Comparison of ENCODE assay signal across 8 mouse cellular contexts in the genomic region with DNA sequence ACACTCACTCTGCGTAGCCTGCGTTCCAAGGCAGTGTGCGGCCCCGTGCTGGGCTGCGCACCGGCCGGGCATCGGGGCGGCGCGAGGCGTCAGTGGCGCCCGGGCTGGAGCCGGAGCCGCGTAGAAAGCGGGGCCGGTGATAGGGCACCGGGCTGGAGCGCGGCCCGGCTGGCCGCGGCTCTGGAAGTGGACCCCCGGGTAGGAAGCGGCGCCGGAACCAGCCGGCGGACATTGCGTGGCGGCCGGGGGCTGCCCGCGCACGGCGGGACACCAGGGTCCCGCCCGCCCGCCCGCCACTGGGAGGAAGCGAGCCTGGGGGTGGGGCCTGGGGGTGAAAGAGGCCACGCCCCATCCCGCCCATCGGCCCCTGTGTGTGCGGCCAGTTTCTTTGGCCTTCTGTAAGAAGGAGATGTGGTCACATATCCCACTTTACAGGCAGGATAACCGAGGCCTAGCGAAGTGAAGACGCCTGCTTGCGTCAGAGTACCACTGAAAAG. TPM values are rescaled to one million over a fixed set of nuclear protein-coding genes. Genes with fewer than 3 reads are reported as not detected.
DNase-seq lines count a peak whose midpoint lies in the region; ATAC-seq and TF ChIP-seq lines count a peak whose summit lies in the region.

No protein-coding gene starts in this region.

- peak overlapping the region; percentile 83 for H3K27ac ChIP-seq in layer of hippocampus, adult 2 months
- H3K27ac ChIP-seq in hindbrain, embryonic 15.5 days (replicated peaks), result no peak overlapping the region
- peak overlapping the region; percentile 47; the same call in 1 of the 2 replicates for H3K27ac ChIP-seq in liver, embryonic 11.5 days (ENCODE audit: low read depth, low read length)

- no peaks in the 10 kb centered on the region for H3K36me3 ChIP-seq in hindbrain, embryonic 15.5 days
- H3K36me3 ChIP-seq in liver, embryonic 11.5 days (ENCODE audit: control insufficient read depth, insufficient read depth, low read length), result no peaks in the 10 kb centered on the region

- no peaks in the 10 kb centered on the region for H3K9me3 ChIP-seq in hindbrain, embryonic 15.5 days
- H3K9me3 ChIP-seq in liver, embryonic 11.5 days (ENCODE audit: control insufficient read depth, low read length), result no peaks in the 10 kb centered on the region

- H3K27me3 ChIP-seq in hindbrain, embryonic 15.5 days, result 0 out of 2 replicates have a peak, but pooled peaks cover 3% of the 10 kb centered on the region
- no peaks in the 10 kb centered on the region for H3K27me3 ChIP-seq in liver, embryonic 11.5 days (replicated peaks; ENCODE audit: control insufficient read depth, insufficient read depth, low read length)

- peak overlapping the region; percentile 56 for H3K9ac ChIP-seq in hindbrain, embryonic 15.5 days
- H3K9ac ChIP-seq in liver, embryonic 11.5 days (ENCODE audit: low read depth, low read length), result peak overlapping the region; percentile 75

- H3K4me1 ChIP-seq in hindbrain, embryonic 15.5 days (replicated peaks), result peaks cover 37% of the 10 kb centered on the region
- H3K4me1 ChIP-seq in liver, embryonic 11.5 days (replicated peaks; ENCODE audit: control insufficient read depth, insufficient read depth, low read length), result peaks cover 23% of the 10 kb centered on the region

- DNase-seq in layer of hippocampus, adult 2 months (ENCODE audit: low spot score in 2 of 2), result no peak
- DNase-seq in layer of hippocampus, adult 8-10 months (ENCODE audit: low spot score in 2 of 2), result no peak
- peak; percentile 58 for DNase-seq in cerebellum, adult 9-10 months
- DNase-seq in gastrocnemius, adult 18-20 months (ENCODE audit: low spot score), result peak; percentile 68
- DNase-seq in liver, embryonic 11.5 days (ENCODE audit: low spot score), result peak; percentile 84
- peak; percentile 90 for DNase-seq in testis, postnatal 10 days (ENCODE audit: low spot score)

- WGBS in hindbrain, embryonic 15.5 days, result under 1% methylated on average over 40 of the region's 51 CpGs
- 0% methylated on average over 49 of the region's 51 CpGs for WGBS in liver, embryonic 11.5 days

- peak overlapping the region; percentile 55 for H3K4me3 ChIP-seq in layer of hippocampus, adult 2 months
- peak overlapping the region; percentile 54 for H3K4me3 ChIP-seq in hindbrain, embryonic 15.5 days
- H3K4me3 ChIP-seq in liver, embryonic 11.5 days (ENCODE audit: low read depth, low read length), result peak overlapping the region; percentile 75

- no peak for TF ChIP-seq CTCF in layer of hippocampus, adult 2 months (conservative IDR thresholded peaks at IDR 0.05)

- ATAC-seq in hindbrain, embryonic 15.5 days (ENCODE audit: low FRiP score, low read depth), result peak; percentile 16; the same call in 1 of the 2 replicates
- ATAC-seq in liver, embryonic 11.5 days (replicated peaks; ENCODE audit: low FRiP score), result peak; percentile 74
- peak; percentile 34 for ATAC-seq in monocyte, adult 5-6 weeks (replicated peaks; ENCODE audit: insufficient number of reproducible peaks, low FRiP score, low TSS enrichment, poor library complexity, severe bottlenecking)

- peak overlapping the region; percentile 76 for H3K4me2 ChIP-seq in hindbrain, embryonic 15.5 days
- H3K4me2 ChIP-seq in liver, embryonic 11.5 days, result peak overlapping the region; percentile 69

RNA-seq across cellular contexts. Expression of a gene that starts 0.5 kb away (rescaled TPM):
- total RNA-seq in layer of hippocampus, adult 2 months (2021), result 10 to 100 TPM; 19.4 to 21.8 TPM
- 10 to 100 TPM; 21.7 to 27.4 (median 23.0) TPM for total RNA-seq in layer of hippocampus, adult 8-10 months (2022)
- total RNA-seq in gastrocnemius, adult 18-20 months (2021), result 1 to 10 TPM; 2.7 to 3.7 TPM
- 17.6 and 21.2 TPM in 2 replicates for polyA plus RNA-seq in hindbrain, embryonic 15.5 days (2015; fragmentation: Nextera tagmentation; extraction: Ambion mirVana)
- 25.3 and 26.9 TPM in 2 replicates for polyA plus RNA-seq in liver, embryonic 11.5 days (2014; fragmentation: Nextera tagmentation; extraction: Ambion mirVana)
- 30.2 to 33.6 TPM (median 31.1 TPM) in 3 replicates for total RNA-seq in monocyte, adult 5-6 weeks (2017)

RNA-seq across cellular contexts. Expression of a gene that starts 3.9 kb away (rescaled TPM):
- total RNA-seq in layer of hippocampus, adult 2 months (2021), result 10 to 100 TPM; 52.4 to 58.9 TPM
- 10 to 100 TPM; 53.5 to 61.3 (median 56.8) TPM for total RNA-seq in layer of hippocampus, adult 8-10 months (2022)
- 100 to 1,000 TPM; 204 to 208 TPM for total RNA-seq in gastrocnemius, adult 18-20 months (2021)
- polyA plus RNA-seq in hindbrain, embryonic 15.5 days (2015; fragmentation: Nextera tagmentation; extraction: Ambion mirVana), result 50.5 and 52.0 TPM in 2 replicates
- polyA plus RNA-seq in liver, embryonic 11.5 days (2014; fragmentation: Nextera tagmentation; extraction: Ambion mirVana), result 58.4 and 61.1 TPM in 2 replicates
- 50.2 to 87.3 TPM (median 73.1 TPM) in 3 replicates for total RNA-seq in monocyte, adult 5-6 weeks (2017)

RNA-seq across cellular contexts. Expression of a gene that starts 23.4 kb away (rescaled TPM):
- total RNA-seq in layer of hippocampus, adult 2 months (2021), result 1 to 10 TPM; 1.4 to 1.5 TPM
- 1 to 10 TPM in 3 of 4 experiments, under 1 TPM in 1; 0.94 to 3.2 (median 2.1) TPM for total RNA-seq in layer of hippocampus, adult 8-10 months (2022)
- under 1 TPM in 1 of 2 experiments, not detected in 1; 0.11 TPM for total RNA-seq in gastrocnemius, adult 18-20 months (2021)
- polyA plus RNA-seq in hindbrain, embryonic 15.5 days (2015; fragmentation: Nextera tagmentation; extraction: Ambion mirVana), result 0.09 and 0.10 TPM in 2 replicates
- not detected in 2 replicates for polyA plus RNA-seq in liver, embryonic 11.5 days (2014; fragmentation: Nextera tagmentation; extraction: Ambion mirVana)
- total RNA-seq in monocyte, adult 5-6 weeks (2017), result 4.2 to 6.6 TPM (median 6.1 TPM) in 3 replicates

RNA-seq across cellular contexts. Expression of a gene that starts 28.3 kb away (rescaled TPM):
- total RNA-seq in layer of hippocampus, adult 2 months (2021), result 100 to 1,000 TPM; 134 TPM
- 100 to 1,000 TPM; 109 to 145 (median 125) TPM for total RNA-seq in layer of hippocampus, adult 8-10 months (2022)
- 10 to 100 TPM; 18.9 to 23.9 TPM for total RNA-seq in gastrocnemius, adult 18-20 months (2021)
- 35.9 and 36.6 TPM in 2 replicates for polyA plus RNA-seq in hindbrain, embryonic 15.5 days (2015; fragmentation: Nextera tagmentation; extraction: Ambion mirVana)
- 18.8 TPM in 2 replicates for polyA plus RNA-seq in liver, embryonic 11.5 days (2014; fragmentation: Nextera tagmentation; extraction: Ambion mirVana)
- total RNA-seq in monocyte, adult 5-6 weeks (2017), result 75.8 to 89.5 TPM (median 88.3 TPM) in 3 replicates

RNA-seq across cellular contexts. Expression of a gene that starts 41.1 kb away (rescaled TPM):
- total RNA-seq in layer of hippocampus, adult 2 months (2021), result 1 to 10 TPM; 4.2 TPM
- 1 to 10 TPM; 3.5 to 6.2 (median 5.9) TPM for total RNA-seq in layer of hippocampus, adult 8-10 months (2022)
- total RNA-seq in gastrocnemius, adult 18-20 months (2021), result 1 to 10 TPM in 1 of 2 experiments, under 1 TPM in 1; 0.93 to 2.4 TPM
- 2.8 TPM in 2 replicates for polyA plus RNA-seq in hindbrain, embryonic 15.5 days (2015; fragmentation: Nextera tagmentation; extraction: Ambion mirVana)
- polyA plus RNA-seq in liver, embryonic 11.5 days (2014; fragmentation: Nextera tagmentation; extraction: Ambion mirVana), result 12.4 and 15.7 TPM in 2 replicates
- total RNA-seq in monocyte, adult 5-6 weeks (2017), result 0.29 to 3.0 TPM (median 0.97 TPM) in 3 replicates

Comparison
In these comparisons a context has a peak if more than half of its experiments do, and no peak if none do; other contexts are left out.
1. DNase-seq: peak in cerebellum, adult 9-10 months (single experiment), gastrocnemius, adult 18-20 months (single experiment), liver, embryonic 11.5 days (single experiment) and testis, postnatal 10 days (single experiment); none in layer of hippocampus, adult 2 months (0 of 2) and layer of hippocampus, adult 8-10 months (0 of 2).
2. ATAC-seq: peak in every context shown above with its lines; median percentile 74 in liver, embryonic 11.5 days; 34 in monocyte, adult 5-6 weeks; 16 in hindbrain, embryonic 15.5 days.
3. Peak in every context shown above with its lines, with median percentiles within 50 percentile points of each other: H3K4me3 ChIP-seq.